Mouse (Mus musculus): ENCODE results near the gene Hspb7. TPM values are rescaled to one million over a fixed set of nuclear protein-coding genes. Genes with fewer than 3 reads are reported as not detected.

The Hspb7 gene
- total RNA-seq (2014; fragmentation: Nextera tagmentation) (not detected in 2 replicates), total RNA-seq (2017) (not detected in 2 replicates)

GRCm38 (mm10) chr4:141420192-141420829, at the start of gene Hspb7:
TSS of gene Hspb7 (plus strand) at chr4:141420779.
- no peak for ATAC-seq (replicated peaks; ENCODE audit: low FRiP score, low TSS enrichment, poor library complexity, severe bottlenecking)

GRCm38 (mm10) chr4:141372426-141372825, 48.2 kb upstream of the Hspb7 start:
- ATAC-seq (replicated peaks; ENCODE audit: low FRiP score, low TSS enrichment, poor library complexity, severe bottlenecking), result no peak

GRCm38 (mm10) chr4:141379674-141380073, 40.9 kb upstream of the Hspb7 start:
- ATAC-seq (replicated peaks; ENCODE audit: low FRiP score, low TSS enrichment, poor library complexity, severe bottlenecking), result no peak

GRCm38 (mm10) chr4:141382406-141382805, 38.2 kb upstream of the Hspb7 start:
- ATAC-seq (replicated peaks; ENCODE audit: low FRiP score, low TSS enrichment, poor library complexity, severe bottlenecking), result no peak

DNA sequence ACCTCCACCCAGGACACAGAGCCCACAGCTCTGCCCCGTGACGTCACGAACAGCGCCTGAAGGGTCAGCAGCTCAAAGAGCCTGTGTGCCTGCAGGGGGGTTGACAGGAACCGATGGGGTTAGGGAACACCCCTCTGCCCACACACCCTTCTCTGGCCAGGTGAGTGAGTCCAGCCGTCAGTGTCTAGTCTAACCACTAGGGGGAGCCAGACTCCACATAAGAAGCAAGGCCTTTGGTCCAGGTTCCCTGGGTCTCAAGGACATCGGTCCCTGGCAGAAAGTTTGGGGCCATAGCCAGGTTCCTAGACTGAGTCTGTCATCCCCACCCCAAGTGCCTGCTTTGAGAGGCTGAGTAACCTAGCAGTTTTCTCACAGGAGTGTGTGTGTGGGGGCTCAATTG, 35.3 kb upstream of the Hspb7 start:
- ATAC-seq (replicated peaks; ENCODE audit: low FRiP score, low TSS enrichment, poor library complexity, severe bottlenecking), result peak; percentile 76

GRCm38 (mm10) chr4:141386150-141386549, 34.4 kb upstream of the Hspb7 start:
- ATAC-seq (replicated peaks; ENCODE audit: low FRiP score, low TSS enrichment, poor library complexity, severe bottlenecking), result no peak

- ATAC-seq (replicated peaks; ENCODE audit: low FRiP score, low TSS enrichment, poor library complexity, severe bottlenecking), result peak; percentile 73
These were observed 33.3 kb upstream of the Hspb7 start for GRCm38 (mm10) chr4:141387093-141387784.

- no peak for ATAC-seq (replicated peaks; ENCODE audit: low FRiP score, low TSS enrichment, poor library complexity, severe bottlenecking)
These were observed 32.6 kb upstream of the Hspb7 start for GRCm38 (mm10) chr4:141387933-141388332.

DNA sequence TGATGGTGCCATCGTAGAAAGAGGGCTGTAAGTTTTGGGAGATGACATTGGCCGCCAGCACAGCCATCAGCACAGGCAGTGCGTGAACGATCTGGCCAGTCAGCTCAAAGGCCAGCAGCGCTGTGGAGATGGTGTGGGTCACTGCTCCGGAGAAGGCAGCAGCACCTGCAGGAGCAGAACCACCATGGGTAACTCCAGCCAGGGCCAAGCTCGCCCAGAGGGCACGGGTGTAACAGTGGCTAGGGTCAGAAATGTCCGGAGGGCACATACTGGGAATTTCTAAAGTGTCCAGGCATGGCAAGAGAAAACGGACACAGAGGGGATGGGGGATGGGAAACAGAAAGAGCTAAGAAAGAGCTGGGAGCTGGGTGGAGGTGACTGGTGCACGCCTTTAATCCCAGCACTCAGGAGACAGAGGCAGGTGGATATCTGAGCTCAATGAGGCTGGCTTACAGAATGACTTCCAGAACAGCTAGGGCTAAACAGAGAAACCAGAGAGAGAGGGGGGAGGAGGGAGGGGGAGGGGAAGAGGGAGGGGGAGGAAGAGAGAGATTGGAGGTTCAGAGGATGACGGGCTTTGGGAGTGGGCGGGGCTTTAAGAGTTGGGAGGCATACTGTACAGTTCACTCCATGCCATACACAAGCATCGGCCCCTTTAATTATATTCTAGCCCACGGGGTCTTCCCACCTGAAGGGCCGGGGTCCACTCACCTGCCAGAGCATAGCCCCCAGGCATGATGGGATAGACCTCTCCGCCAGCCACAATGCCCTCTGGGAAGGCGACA, 31.0 kb upstream of the Hspb7 start:
- ATAC-seq (replicated peaks; ENCODE audit: low FRiP score, low TSS enrichment, poor library complexity, severe bottlenecking), result no peak

GRCm38 (mm10) chr4:141391293-141391692, 29.3 kb upstream of the Hspb7 start:
- ATAC-seq (replicated peaks; ENCODE audit: low FRiP score, low TSS enrichment, poor library complexity, severe bottlenecking), result no peak

DNA sequence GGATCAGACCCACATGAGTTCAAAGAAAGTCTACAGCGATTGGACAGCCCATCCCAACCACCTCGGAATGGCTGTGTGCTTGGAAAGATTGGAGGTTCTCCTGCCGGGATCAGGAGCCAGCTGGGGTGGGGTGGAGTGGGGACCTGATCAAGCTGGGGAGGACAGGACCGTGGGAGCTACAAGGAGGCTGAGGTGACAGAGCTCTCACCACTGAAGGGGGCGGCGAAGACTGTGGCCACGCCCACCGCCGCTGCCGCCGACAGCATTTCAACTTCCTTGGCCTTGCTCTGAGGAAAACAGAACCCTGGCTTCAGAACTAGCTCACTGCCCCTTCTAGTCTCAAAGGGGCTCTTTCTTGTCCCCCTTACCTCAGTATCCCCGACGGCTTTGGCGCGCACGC, 25.8 kb upstream of the Hspb7 start:
- ATAC-seq (replicated peaks; ENCODE audit: low FRiP score, low TSS enrichment, poor library complexity, severe bottlenecking), result no peak

DNA sequence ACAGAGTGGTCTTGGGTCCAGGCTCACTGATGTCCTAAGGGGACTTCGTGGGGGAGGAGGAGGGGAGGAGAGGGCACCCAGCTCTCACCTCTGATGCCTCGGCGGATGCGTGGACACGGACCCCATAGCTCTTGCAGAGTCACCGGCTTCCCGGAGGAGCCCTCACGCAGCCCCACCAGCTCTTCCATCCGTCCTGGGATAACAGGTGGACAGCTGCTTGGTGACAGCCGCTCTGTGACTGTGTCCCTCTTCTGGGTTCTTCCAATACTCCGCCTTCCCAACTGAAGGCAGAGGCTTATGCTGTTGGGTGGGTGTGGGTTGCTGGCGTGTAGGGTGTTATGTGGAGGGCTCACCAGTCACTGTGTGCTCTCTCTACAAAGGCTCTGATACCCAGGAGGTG, 22.7 kb upstream of the Hspb7 start:
- no peak for ATAC-seq (replicated peaks; ENCODE audit: low FRiP score, low TSS enrichment, poor library complexity, severe bottlenecking)

- ATAC-seq (replicated peaks; ENCODE audit: low FRiP score, low TSS enrichment, poor library complexity, severe bottlenecking), result no peak
These were observed 22.0 kb upstream of the Hspb7 start, which contains the start of gene Clcnka for GRCm38 (mm10) chr4:141398545-141398944. TSS of gene Clcnka (minus strand) at chr4:141398724.

DNA sequence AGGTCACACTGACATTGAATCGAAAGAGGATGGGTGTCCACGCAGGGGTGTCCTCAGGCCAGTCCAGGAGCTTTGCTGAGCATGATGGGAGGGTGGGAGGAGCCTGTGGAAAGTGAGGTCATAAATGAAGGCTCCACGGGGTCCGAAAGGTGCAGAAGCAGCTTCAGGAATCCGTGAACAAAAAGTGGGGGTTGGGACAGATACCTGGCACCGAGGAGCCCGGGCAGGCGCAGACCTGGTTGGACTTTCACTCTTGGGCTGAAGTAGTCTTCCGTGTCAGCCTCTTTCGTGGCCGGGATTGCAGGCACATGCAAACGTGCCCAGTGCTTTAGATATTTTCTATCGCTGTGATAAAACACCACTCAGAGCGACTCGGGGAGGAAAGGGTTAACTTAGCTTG, 20.4 kb upstream of the Hspb7 start:
- ATAC-seq (replicated peaks; ENCODE audit: low FRiP score, low TSS enrichment, poor library complexity, severe bottlenecking), result no peak

GRCm38 (mm10) chr4:141404518-141405313, 15.9 kb upstream of the Hspb7 start:
- ATAC-seq (replicated peaks; ENCODE audit: low FRiP score, low TSS enrichment, poor library complexity, severe bottlenecking), result peak; percentile 83

- ATAC-seq (replicated peaks; ENCODE audit: low FRiP score, low TSS enrichment, poor library complexity, severe bottlenecking), result no peak
These were observed 15.3 kb upstream of the Hspb7 start for GRCm38 (mm10) chr4:141405314-141405622.

DNA sequence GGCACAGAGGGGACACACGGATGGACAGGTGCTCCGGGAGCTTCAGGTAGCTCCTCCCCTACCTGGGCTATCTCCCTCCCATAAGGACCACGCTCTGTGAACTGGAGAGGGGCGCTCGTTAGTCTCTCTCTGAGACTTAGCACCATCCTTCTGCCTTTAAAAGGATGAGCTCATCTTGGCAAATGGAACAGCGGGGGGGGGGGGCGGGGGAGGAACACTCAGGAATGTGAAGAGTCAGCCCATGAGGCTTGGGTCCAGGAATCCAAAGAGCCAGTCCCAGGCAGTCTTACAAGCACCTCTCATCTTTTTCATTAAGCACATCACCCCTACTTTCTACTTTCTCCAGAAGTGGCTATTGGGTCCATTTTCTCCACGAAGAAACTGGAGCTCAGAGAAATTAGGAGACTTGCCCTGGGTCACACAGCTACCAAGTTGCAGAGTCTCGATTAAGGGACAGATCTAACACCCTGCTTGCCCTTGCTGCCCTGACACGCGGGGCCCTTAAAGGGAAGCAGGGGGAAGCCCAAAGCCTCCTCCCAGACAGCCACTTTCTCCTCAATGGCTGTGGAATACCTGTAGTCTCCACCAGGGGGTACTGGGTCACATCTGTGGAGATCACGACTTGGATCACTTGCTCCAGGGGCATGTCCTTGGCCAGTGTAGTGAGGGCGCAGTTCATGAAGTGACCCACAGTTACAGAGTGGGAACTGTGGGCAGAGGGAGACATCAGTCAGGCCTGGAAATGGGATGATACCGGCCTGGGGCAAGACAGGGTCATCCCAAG, 13.9 kb upstream of the Hspb7 start:
- peak; percentile 70 for ATAC-seq (replicated peaks; ENCODE audit: low FRiP score, low TSS enrichment, poor library complexity, severe bottlenecking)

DNA sequence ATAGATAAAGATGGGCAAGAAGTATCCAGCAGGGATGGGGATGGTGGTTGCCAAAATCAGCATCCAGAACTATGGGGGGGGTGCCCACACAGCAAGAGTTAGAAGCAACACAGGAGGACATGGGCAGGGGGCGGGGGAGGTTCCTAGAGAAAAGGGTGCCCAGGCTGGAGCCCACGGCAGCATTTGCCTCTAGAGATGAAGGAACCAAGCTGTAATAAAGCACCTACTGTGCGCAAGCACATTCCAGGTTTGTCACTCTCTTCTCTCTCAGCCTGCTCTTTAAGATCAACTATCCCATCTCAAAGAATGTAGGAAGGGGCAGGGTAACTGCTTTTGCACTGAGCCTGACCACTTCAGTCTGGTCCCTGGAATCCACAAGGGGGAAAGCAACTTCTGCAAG, 12.0 kb upstream of the Hspb7 start:
- no peak for ATAC-seq (replicated peaks; ENCODE audit: low FRiP score, low TSS enrichment, poor library complexity, severe bottlenecking)

DNA sequence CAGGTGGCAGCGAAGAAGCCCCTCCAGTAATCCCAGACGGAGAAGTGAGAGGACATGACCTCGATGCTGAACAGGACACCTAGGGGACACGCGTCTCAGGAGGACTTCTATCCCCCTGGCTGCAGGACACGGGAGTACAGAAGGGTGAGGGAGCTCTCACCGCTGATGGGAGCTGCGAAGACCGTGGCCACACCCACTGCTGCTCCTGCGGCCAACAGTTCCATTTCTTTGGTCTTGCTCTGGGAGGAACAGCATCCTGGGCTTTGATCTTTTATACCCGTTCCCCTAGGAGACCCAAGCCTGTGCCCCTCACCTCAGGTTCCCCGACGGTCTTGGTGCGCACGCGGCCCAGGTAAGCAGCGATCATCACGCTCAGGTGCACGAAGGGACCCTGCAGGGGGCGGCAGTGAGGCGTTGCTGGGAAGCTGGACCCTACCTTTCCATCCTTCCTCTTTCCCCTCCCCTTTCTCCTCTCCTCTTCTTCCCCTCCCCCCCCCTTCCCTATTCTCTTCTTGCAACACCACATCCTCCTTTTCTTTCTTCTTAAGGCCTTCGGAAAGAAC, 9.1 kb upstream of the Hspb7 start:
- ATAC-seq (replicated peaks; ENCODE audit: low FRiP score, low TSS enrichment, poor library complexity, severe bottlenecking), result no peak

Data from megakaryocyte-erythroid progenitor cell, adult 5-6 weeks (primary cell).